Mouse (Mus musculus): ENCODE data around the gene Adcyap1r1.
A peak's percentile ranks its signal among the peaks of the same experiment; 100 is the strongest.

Adcyap1r1 gene

DNA sequence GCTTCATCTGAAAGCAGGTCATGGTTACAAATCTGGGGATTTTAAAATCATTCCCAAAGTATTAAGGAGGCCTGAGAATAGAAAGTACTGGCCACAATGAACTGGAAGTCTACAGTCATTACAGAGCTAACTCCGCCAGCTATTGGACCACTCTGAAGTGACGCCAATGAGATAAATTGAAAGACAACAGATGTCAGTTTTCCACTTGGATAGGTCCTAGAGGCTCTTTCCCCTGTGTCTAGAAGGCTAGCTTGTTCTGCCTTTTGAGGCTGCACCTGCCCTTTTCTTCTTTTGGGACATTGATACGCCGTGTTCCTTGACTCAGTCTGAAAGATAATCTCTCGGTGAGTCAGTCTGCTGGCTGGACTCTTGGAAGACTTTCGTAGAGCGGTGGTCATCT lies 50.5 kb downstream of the Adcyap1r1 start:
- no peak for DNase-seq

DNA sequence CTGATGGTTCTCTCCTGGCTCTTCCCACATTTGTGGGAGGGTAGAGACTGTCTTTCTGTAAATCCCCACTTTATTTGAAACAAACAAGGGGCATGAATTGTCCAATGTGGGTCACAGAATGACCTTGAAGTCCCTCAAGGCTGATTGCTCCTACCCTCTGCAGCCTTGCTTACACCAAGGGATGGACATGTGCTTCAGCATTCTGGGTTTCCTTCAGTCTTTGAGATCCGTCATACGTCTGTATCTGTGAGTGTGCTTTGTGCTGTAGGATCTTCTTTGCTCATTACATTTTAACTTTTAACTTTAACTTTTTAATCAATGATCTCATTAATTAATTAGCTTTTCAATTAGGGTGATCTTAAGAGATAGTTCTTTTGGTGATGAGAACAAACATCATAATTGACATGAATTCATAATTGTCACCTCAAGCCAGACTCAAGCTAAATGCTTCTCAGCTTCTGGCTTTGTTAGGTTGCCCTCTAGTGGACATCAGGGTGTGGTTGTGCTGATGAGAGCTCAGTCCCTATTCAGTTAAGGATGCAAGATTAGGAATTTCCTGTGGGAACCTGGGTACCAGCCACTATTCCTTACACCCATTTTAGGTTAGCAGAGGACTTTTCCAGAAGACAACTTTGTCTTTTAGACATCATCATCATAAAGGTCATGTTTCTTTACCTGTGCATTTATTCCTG lies 53.2 kb downstream of the Adcyap1r1 start:
- no peak for DNase-seq

DNA sequence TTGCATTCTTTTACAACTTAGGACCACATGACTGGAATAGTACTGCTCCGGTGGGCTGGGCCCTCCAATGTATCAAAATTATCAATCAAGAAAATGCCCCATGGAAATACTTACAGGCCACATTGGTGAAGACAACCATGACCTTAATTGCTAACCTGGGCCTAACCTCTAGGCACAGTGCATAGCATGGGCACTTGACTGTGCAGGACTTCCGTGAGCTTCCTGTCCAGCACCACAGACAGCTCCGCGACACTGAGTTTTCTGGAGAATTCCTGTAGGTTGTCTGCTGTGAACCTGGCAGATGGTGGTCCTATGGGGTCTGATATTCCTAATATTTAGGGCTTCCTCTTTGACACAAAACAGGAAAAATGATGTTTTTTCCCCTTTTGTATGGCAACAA lies 54.7 kb downstream of the Adcyap1r1 start:
- DNase-seq: no peak

DNA sequence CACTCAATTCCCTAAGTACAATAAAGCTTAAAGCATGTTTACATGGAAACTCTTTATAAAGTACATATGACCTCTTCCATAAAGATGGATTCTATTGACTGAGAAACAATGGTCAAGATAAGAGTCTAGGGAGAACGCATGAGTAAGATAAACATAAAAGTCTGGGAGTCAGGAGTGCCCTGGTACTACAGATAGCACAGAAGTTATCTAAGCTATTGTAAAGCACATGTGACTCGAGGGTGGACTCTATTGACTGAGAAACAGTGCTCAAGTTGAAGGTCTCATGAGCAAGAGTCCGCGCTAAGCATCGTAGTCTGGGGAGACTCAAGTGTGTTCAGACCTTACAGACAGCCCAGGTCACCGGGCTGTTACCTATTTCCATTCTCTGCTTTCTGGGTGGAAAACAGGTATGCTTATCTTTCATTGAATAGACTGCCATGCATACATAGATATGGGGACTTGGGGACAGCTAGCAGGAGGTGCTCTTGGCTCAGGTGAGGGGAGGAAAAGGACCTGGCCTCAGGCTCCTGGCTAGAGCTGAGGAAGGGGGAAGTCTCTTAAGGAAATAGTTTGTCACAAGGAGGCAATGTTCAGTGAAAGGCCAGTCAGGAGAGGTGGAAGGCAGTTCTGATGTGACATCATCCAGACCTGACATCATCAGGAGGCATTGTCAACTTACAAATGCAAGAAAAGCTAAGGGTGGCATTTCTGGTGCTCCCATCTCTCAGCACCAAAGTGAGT lies 57.5 kb downstream of the Adcyap1r1 start:
- no peak for DNase-seq

DNA sequence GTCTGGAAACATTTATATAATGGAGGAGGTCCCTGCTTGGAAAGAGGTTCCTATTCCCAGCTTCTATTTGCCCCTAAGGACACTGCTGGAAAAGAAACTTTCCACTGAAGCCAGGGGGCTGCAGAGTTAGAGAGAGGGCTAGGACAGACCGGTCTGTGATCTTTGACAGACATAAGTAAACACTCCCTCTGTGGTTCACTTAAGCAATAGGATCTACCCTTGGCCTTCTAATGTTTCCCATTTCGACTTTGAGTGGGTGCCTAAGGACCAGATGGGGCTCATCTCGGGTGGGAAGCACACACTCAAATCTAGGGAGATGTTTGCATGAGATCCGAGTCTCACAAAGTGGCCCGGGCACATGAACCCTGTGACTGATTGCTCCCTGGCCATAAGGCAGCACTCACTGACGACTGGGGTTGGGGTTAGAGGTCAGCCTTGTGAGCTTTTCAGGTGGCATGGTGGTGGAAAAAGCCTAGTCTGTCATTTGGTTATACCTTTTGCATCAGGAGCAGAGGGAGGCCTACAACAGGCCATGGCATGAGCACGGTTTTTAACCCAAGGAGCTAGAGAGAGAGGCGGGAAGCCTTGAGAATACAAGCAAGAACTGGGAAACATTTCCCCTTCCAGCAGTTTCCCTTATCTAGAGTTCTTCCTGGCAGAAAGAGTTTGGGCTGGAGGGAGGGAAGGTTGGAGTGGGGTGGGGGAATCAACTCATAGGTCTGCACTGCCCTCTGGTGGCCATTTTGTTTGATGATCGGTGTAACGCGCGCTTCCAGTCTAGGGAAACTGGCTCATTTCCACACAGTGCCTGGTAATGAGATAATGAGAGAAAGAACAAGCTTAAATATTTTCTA lies 59.7 kb downstream of the Adcyap1r1 start:
- peak in 1 of 2 experiments; percentile 27 for DNase-seq

DNA sequence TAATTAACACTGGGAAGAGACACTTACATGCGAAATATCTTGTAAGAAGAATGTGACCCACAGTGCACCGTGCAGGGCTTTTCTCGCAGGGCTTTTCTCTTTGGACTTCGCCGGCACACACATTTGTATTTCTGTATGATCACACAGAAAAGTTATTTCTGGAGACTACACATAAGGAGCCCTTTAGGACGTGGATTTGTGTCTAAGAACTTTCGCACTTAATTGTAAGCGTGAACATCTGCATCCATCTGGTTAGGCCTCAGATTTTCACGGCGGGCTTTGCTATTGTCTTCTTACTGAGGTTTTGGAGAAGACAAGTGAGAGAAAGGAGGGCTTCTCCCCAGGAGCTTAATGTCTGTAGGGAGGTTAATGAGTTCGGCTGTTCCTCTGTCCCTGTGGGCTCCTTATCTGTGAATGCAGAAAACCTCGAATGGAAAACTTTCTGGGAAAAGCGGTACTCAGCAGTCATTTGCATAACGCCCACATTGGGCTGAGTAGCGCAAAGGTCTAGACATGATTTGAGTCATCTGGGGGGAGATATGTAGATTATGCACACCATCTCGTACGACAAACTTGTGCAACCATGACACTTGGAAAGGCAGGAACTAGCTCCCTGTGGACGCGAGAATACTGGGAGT lies 60.4 kb downstream of the Adcyap1r1 start:
- DNase-seq: no peak

DNA sequence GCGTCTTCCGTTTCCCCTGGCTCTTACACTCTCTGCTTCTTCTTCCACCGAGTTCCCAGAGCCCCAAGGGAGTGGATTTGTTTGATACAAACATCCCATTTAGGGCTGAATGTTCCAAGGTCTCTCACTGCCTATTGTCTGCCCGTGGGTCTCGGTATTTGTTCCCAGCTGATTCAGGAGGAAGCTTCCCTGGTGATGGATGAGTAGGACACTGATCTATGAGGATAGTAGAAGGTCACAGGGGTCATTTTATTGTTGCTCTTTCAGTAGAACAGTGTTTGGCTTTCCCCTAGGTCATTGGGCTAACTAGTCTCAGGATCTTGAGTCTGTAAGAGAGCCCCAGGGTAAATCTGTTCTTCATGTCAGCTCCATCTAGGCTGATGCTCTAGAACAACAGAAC lies 61.7 kb downstream of the Adcyap1r1 start:
- DNase-seq: no peak

DNA sequence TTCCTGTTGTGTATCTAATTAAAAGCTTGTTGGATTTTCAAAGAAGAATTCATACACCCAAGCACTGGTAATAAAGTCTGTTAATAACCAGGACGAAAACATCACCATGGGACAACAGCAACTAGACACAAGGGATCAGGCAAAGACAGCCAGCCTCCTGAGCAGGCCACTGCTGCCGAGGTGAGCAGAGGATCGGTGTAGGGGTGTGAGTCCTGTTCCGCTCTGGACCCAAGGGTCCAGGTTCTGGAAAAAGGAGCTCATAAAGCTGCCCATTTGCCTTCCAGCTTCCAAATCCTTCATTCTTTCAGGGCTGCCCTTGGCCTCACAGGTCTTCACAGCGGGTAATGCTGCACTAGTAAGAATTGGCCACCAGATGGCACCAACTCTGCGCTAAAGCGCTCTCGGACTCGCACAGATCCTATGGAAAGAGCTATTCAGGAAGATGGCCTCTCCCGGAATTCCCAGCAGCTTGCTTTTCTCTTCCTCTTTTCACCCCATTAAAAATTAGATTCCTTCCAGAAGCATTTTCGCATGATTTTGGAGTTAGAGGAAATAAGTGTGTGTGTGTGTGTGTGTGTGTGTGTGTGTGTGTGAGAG lies 67.9 kb downstream of the Adcyap1r1 start:
- DNase-seq: peak in 1 of 2 experiments; percentile 14

- no peak for DNase-seq
Observed at GRCm38 (mm10) chr6:55520237-55521095, 68.7 kb downstream of the Adcyap1r1 start.

- DNase-seq: no peak
Observed at GRCm38 (mm10) chr6:55536469-55536868, 84.7 kb downstream of the Adcyap1r1 start.

GRCm38 (mm10) chr6:55539196-55539595 lies 87.4 kb downstream of the Adcyap1r1 start:
- no peak for DNase-seq

DNA sequence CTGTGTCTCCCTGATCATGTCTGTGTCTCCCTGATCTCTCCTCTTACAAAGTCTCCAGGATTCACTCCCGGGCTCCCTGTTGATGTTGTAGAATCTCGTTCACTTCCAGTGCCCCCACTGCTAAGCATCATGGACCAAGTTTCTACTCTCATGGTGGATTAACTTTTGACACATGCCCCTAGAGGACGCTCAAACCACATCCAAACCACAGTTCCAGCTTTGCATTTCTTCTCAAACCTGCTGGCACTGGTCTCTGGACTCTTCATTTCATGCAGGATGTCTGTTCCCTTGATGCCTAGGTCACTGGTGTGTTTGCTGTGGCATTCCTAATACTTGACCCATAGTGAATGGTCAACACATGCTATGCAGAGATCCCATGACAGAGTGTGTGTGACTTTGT lies 90.6 kb downstream of the Adcyap1r1 start:
- no peak for DNase-seq

- no peak for DNase-seq
Observed at GRCm38 (mm10) chr6:55543345-55543744, 91.6 kb downstream of the Adcyap1r1 start.

GRCm38 (mm10) chr6:55549211-55549610 lies 97.4 kb downstream of the Adcyap1r1 start:
- no peak for DNase-seq

DNA sequence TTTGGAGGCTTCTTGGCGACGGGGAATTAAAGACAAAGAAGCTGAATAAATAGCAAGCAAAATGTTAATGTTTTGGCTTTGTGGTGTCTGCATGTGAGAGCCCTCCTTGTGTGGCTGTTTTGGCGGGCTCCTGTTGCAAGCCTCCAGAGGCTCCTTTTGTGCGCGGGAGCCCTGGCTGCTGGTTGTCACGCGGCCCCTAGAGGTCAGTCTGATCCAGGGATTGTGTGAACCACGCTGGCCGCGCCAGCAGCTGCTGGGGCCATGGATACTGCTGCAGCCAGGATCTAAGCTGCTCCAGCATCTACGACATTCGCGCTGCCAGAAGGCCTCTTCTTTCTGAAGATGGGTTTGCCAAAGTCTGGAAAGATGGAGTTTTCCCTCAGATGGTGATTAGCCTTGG lies 99.1 kb downstream of the Adcyap1r1 start:
- no peak for DNase-seq

Data from spleen, adult 18-20 months (tissue).